Mouse (Mus musculus) erythroblast, embryonic 14.5 days (primary cell): ENCODE measurements around the gene Gm5617.

Source experiments
- GATA1 ChIP-seq: IDR thresholded peaks from 2 replicates; pipeline ENCODE4 v1.6.1; 2012; ENCODE audit warnings: low read length, inconsistent platforms, mixed read lengths
- TAL1 ChIP-seq: IDR thresholded peaks from 3 replicates; pipeline ENCODE4 v1.6.1; 2012; ENCODE audit warnings: low read length, inconsistent platforms, mixed read lengths

DNA sequence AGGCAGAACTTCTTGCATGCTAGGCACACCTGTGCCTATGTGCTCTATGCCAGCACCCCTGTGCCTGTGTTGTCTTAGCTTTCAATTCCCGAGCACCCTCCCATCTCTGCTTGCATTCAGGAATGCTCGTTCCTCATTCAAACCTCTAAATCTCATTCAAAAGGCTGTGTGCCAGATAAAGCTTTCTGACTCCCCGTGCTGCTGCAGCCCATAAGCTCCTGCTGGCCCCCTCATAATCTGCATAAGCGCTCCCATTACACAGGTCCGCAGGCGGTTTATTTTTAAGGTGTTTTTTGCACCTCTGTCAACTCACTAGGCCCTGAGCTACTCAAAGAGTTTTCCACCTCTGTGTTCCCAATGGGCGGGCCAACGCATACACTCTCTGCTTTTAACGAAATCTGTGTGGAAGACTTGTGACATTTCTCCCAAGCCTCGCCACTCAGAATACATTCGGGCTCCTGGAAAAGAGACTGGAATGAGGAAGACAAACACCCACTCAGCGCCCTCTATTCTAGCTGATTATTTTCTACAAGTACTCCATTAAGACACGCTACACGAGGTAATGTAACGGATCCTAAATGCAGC lies 22.7 kb upstream of the Gm5617 start:
- TF ChIP-seq GATA1 (no peak), TAL1 (no peak)
